Mouse (Mus musculus) embryonic facial prominence, embryonic 14.5 days (tissue): ENCODE measurements around the gene Fam166b. TPM values are rescaled to one million over a fixed set of nuclear protein-coding genes. Genes with fewer than 3 reads are reported as not detected.
A peak's percentile ranks its signal among the peaks of the same experiment; 100 is the strongest.

Source experiments
- ATAC-seq: fragments of 200-750 bp; cut with Nextera tagmentation; 2 replicates; pipeline ENCODE4 v1.8.0; 2017; ENCODE audit warnings: low read depth, moderate number of reproducible peaks, moderate TSS enrichment
- DNase-seq: peaks from one replicate; pipeline ENCODE4 v3.0.0-alpha.2; 2015; ENCODE audit warnings: low spot score
- H3K27ac ChIP-seq: fragments of 300-500 bp; sonication (generic); replicated peaks from 2 replicates; pipeline ENCODE4 v1.5.1; 2014; ENCODE audit warnings: low read depth, mild to moderate bottlenecking, low read length, moderate library complexity
- H3K27me3 ChIP-seq: fragments of 300-500 bp; sonication (generic); replicated peaks from 2 replicates; pipeline ENCODE4 v1.6.1; 2014; ENCODE audit warnings: low read length; ENCODE audit not compliant: control insufficient read depth, insufficient read depth
- H3K36me3 ChIP-seq: fragments of 300-500 bp; sonication (generic); 2 replicates; pipeline ENCODE4 v1.6.1; 2014; ENCODE audit warnings: low read length, mixed read lengths; ENCODE audit not compliant: control insufficient read depth, insufficient read depth
- H3K4me1 ChIP-seq: fragments of 300-500 bp; sonication (generic); 2 replicates; pipeline ENCODE4 v1.6.1; 2014; ENCODE audit warnings: antibody characterized with exemption, low read length; ENCODE audit not compliant: control insufficient read depth, insufficient read depth
- H3K4me2 ChIP-seq: fragments of 300-500 bp; sonication (generic); 2 replicates; pipeline ENCODE4 v1.6.1; 2014; ENCODE audit warnings: low read depth, mild to moderate bottlenecking, low read length, moderate library complexity, mixed read lengths
- H3K4me3 ChIP-seq: fragments of 300-500 bp; sonication (generic); 2 replicates; pipeline ENCODE4 v1.5.1; 2014; ENCODE audit warnings: low read depth, mild to moderate bottlenecking, low read length
- H3K9ac ChIP-seq: fragments of 300-500 bp; sonication (generic); 2 replicates; pipeline ENCODE4 v1.6.1; 2014; ENCODE audit warnings: low read depth, mild to moderate bottlenecking, low read length, moderate library complexity, mixed read lengths
- H3K9me3 ChIP-seq: fragments of 300-500 bp; sonication (generic); 2 replicates; pipeline ENCODE4 v1.6.1; 2016; ENCODE audit warnings: low read length; ENCODE audit not compliant: control insufficient read depth
- WGBS: fragments of 180-500 bp; shearing (Covaris S2); extraction: QIAGEN DNeasy Blood & Tissue Kit; methylation state at CpG from one replicate; pipeline ENCODE4 v1.1.7; 2014; 5-methylcytosine and 5-hydroxymethylcytosine counted together
- polyA plus RNA-seq: library from polyadenylated mRNA; unstranded; fragments of >200 nt; fragmentation: Nextera tagmentation; extraction: Ambion mirVana; gene quantifications from 2 replicates; pipeline ENCODE4 v1.2.1, GENCODE M21; 2014

The Fam166b gene
- polyA plus RNA-seq, 1 experiment from 2014 or later, result 0.33 TPM

DNA sequence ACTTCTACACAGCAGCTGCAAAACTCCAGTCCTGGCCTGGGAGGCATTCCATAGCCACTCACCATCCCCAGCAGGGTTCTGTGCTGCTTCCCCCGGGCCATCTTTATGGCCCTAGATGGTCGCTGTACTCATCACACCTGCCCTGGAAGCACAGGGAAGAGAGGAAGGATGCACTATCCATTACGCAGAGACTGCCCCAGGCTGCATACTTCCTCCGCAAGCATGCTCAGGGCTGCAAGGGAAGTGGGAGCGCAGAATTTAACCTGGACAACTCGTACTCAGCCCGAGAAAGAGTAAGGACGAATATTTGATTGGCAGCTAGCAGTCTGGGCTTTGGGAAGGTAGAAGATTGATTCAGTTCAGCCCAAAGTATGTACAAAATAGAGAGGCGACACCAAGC, 33.1 kb downstream of the Fam166b start:
- no peak overlapping the region for H3K9ac ChIP-seq
- no peak for ATAC-seq
- H3K27me3 ChIP-seq, result no peaks in the 10 kb centered on the region
- H3K4me1 ChIP-seq, result peaks cover 37% of the 10 kb centered on the region
- H3K27ac ChIP-seq, result no peak overlapping the region
- no peak overlapping the region for H3K4me3 ChIP-seq
- H3K4me2 ChIP-seq, result no peak overlapping the region
- 69% methylated on average over 9 of the region's 9 CpGs for WGBS
- H3K9me3 ChIP-seq, result no peaks in the 10 kb centered on the region
- DNase-seq, result no peak
- no peaks in the 10 kb centered on the region for H3K36me3 ChIP-seq

GRCm38 (mm10) chr4:43395147-43395546, 33.8 kb downstream of the Fam166b start:
- no peak for ATAC-seq
- Histone ChIP-seq H3K4me3 (no peak overlapping the region), H3K36me3 (no peaks in the 10 kb centered on the region), H3K9me3 (no peaks in the 10 kb centered on the region), H3K4me1 (peaks cover 31% of the 10 kb centered on the region), H3K4me2 (no peak overlapping the region), H3K27me3 (no peaks in the 10 kb centered on the region), H3K9ac (peak overlapping the region; percentile 46; the same call in 1 of the 2 replicates), H3K27ac (peak overlapping the region; percentile 81)
- no peak for DNase-seq
- WGBS, result 87% methylated on average over 5 of the region's 5 CpGs

GRCm38 (mm10) chr4:43394345-43394891, 34.5 kb downstream of the Fam166b start:
- peaks cover 23% of the 10 kb centered on the region for H3K4me1 ChIP-seq
- WGBS, result 36% methylated on average over 15 of the region's 15 CpGs
- H3K36me3 ChIP-seq, result no peaks in the 10 kb centered on the region
- H3K4me3 ChIP-seq, result no peak overlapping the region
- peak overlapping the region; percentile 14; the same call in 1 of the 2 replicates for H3K4me2 ChIP-seq
- peak; percentile 53 for ATAC-seq
- no peaks in the 10 kb centered on the region for H3K27me3 ChIP-seq
- H3K9ac ChIP-seq, result peak overlapping the region; percentile 46
- H3K27ac ChIP-seq, result peak overlapping the region; percentile 81
- no peaks in the 10 kb centered on the region for H3K9me3 ChIP-seq
- peak; percentile 70 for DNase-seq

DNA sequence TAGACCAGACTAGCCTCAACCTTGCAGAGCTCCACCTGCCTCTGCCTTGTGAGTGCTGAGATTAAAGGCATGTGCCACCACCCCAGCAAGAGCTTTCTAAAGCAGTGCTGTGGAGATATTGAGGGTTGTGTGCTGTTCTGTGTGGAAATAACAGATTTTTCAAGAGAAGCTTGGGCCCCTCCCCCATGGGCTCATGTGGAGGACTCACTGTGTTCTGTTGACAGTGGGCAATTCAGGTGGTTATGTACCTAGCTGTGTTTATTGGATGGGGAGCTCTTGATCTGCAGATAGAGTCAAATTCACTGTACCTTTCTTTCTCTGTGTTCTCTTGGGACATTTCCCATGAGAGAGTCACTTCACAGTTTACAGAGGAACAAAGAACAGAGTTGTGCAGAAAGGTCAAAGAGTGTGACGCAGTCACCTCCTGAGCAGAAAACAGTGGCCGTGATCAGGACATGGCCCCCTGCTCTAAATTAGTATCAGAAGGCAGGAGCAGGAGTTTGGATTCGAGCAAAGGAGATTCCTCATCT, 37.3 kb downstream of the Fam166b start:
- Histone ChIP-seq H3K27ac (no peak overlapping the region), H3K4me2 (no peak overlapping the region)

GRCm38 (mm10) chr4:43389845-43390440, 39.0 kb downstream of the Fam166b start:
- Histone ChIP-seq H3K4me3 (no peak overlapping the region), H3K36me3 (no peaks in the 10 kb centered on the region), H3K4me1 (peaks cover 7% of the 10 kb centered on the region), H3K27me3 (no peaks in the 10 kb centered on the region), H3K9me3 (no peaks in the 10 kb centered on the region), H3K27ac (no peak overlapping the region), H3K9ac (no peak overlapping the region), H3K4me2 (no peak overlapping the region)
- no peak for DNase-seq
- no peak for ATAC-seq
- 66% methylated on average over 9 of the region's 9 CpGs for WGBS

More for the DNA sequence above, 37.3 kb downstream of the Fam166b start:
- peaks cover 7% of the 10 kb centered on the region for H3K4me1 ChIP-seq
- H3K27me3 ChIP-seq, result no peaks in the 10 kb centered on the region
- H3K36me3 ChIP-seq, result no peaks in the 10 kb centered on the region
- H3K4me3 ChIP-seq, result no peak overlapping the region
- DNase-seq (no peak), ATAC-seq (no peak)
- no peak overlapping the region for H3K9ac ChIP-seq
- WGBS, result 56% methylated on average over 3 of the region's 3 CpGs
- no peaks in the 10 kb centered on the region for H3K9me3 ChIP-seq

DNA sequence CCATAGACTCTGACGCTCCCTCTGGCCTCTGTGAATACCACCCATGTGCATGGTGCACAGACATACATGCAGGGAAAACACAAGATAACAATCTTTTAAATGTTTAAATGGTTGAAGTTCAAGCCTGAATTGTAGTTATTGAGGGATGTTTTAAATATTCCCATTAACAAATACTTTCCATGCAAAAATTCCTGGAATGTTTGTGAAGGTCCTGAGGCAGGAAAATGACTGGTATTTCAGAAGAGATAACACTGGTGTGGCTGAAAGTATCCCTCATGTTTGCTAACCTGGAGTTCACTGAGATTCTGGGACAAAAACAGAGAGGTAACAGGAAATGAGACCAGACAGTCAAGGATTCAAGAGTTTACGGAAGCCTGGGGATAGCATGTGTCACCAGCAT, 39.5 kb downstream of the Fam166b start:
- H3K9ac ChIP-seq, result no peak overlapping the region
- DNase-seq (no peak), ATAC-seq (no peak)
- H3K4me3 ChIP-seq, result no peak overlapping the region
- H3K27ac ChIP-seq, result no peak overlapping the region
- no peaks in the 10 kb centered on the region for H3K9me3 ChIP-seq
- no peaks in the 10 kb centered on the region for H3K36me3 ChIP-seq
- no peak overlapping the region for H3K4me2 ChIP-seq
- 80% methylated on average over 2 of the region's 2 CpGs for WGBS
- H3K27me3 ChIP-seq, result no peaks in the 10 kb centered on the region
- peaks cover 5% of the 10 kb centered on the region for H3K4me1 ChIP-seq

DNA sequence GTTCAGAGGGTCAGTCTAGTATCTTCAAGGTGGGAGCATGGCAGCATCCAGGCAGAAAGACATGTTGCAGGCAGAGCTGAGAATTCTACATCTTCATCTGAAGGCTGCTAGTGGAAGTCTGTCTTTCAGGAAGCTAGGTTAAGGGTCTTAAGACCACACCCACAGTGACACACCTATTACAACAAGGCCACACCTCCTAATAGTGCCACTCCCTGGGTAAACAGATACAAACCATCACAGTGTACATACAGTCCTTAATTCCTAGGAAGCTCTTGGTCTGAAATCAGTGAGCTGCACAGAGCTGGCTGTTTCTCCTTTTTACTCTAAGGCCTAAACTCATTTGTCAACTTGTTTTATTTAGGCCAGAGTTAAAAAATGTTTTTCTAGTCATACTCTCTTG, 42.0 kb downstream of the Fam166b start:
- no peak overlapping the region for H3K4me3 ChIP-seq
- no peaks in the 10 kb centered on the region for H3K9me3 ChIP-seq
- ATAC-seq (no peak), DNase-seq (no peak)
- H3K36me3 ChIP-seq, result no peaks in the 10 kb centered on the region
- H3K27me3 ChIP-seq, result no peaks in the 10 kb centered on the region
- H3K9ac ChIP-seq, result no peak overlapping the region
- peaks cover 13% of the 10 kb centered on the region for H3K4me1 ChIP-seq
- H3K4me2 ChIP-seq, result no peak overlapping the region
- no peak overlapping the region for H3K27ac ChIP-seq

GRCm38 (mm10) chr4:43384541-43384940, 44.4 kb downstream of the Fam166b start:
- no peak overlapping the region for H3K4me2 ChIP-seq
- WGBS, result 78% methylated on average over 3 of the region's 3 CpGs
- ATAC-seq (no peak), DNase-seq (no peak)
- H3K27me3 ChIP-seq, result no peaks in the 10 kb centered on the region; the same call in 1 of the 2 replicates
- no peak overlapping the region for H3K4me3 ChIP-seq
- H3K9me3 ChIP-seq, result no peaks in the 10 kb centered on the region
- no peaks in the 10 kb centered on the region for H3K36me3 ChIP-seq
- peaks cover 20% of the 10 kb centered on the region; the same call in 1 of the 2 replicates for H3K4me1 ChIP-seq
- no peak overlapping the region for H3K27ac ChIP-seq
- H3K9ac ChIP-seq, result no peak overlapping the region

DNA sequence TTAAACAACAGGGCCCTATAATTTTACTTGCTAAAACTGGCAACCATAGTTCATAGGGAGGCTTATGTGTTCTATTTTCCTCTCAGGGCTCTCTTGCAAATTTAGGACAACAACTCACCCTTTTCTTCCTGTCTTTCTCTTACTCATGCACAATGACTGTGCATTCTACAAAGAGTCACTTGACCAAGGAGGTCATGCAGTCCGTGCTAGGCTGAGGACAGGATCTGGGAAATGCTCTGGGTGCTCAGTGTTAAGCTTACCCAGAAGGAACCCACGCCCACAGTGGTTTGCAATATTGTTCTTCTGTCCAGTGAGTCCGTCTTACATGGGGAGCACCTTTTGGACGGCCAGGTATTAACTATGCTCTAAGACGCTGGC, 44.9 kb downstream of the Fam166b start:
- no peak overlapping the region for H3K4me3 ChIP-seq
- no peak overlapping the region for H3K9ac ChIP-seq
- H3K9me3 ChIP-seq, result no peaks in the 10 kb centered on the region
- H3K4me1 ChIP-seq, result peaks cover 20% of the 10 kb centered on the region; the same call in 1 of the 2 replicates
- no peak for DNase-seq
- no peak for ATAC-seq
- no peaks in the 10 kb centered on the region; the same call in 1 of the 2 replicates for H3K27me3 ChIP-seq
- 89% methylated on average over 5 of the region's 5 CpGs for WGBS
- no peak overlapping the region for H3K4me2 ChIP-seq
- H3K36me3 ChIP-seq, result no peaks in the 10 kb centered on the region
- no peak overlapping the region for H3K27ac ChIP-seq
